17 mouse cellular contexts compared by ENCODE assay signal in genomic region chr11:86039355-86039754, GRCm38 (mm10).
DNase-seq lines count a peak whose midpoint lies in the region; ATAC-seq lines count a peak whose summit lies in the region.
"Had no signal": no experiment of that assay in that cellular context is flagged by ENCODE, and none has a peak within 500 bp of the region (broad histone marks: within the 10 kb centered on the region; RNA-seq: fewer than 3 reads in every experiment).

No protein-coding gene starts in this region.

- peak; percentile 31 for DNase-seq in neural tube, embryonic 11.5 days (ENCODE audit: low spot score)
- DNase-seq in neural tube, embryonic 10.5 days (ENCODE audit: extremely low spot score, low spot score) = no peak
- DNase-seq in frontal cortex, postnatal 10 days (ENCODE audit: low spot score in 2 of 2) = no peak
- no peak for DNase-seq in right cerebral cortex, postnatal 4 days
- no peak for DNase-seq in lung, postnatal 14 days
- DNase-seq: adrenal gland, postnatal 10 days; cerebellum, adult 9-10 months; layer of hippocampus, adult 9-11 months; lung, adult 18-20 months; thymus, adult 18-20 months had no signal

- H3K27me3 ChIP-seq in neural tube, embryonic 11.5 days (ENCODE audit: control insufficient read depth, insufficient read depth, low read length) = no peaks in the 10 kb centered on the region
- no peaks in the 10 kb centered on the region for H3K27me3 ChIP-seq in forebrain, embryonic 15.5 days
- no peaks in the 10 kb centered on the region for H3K27me3 ChIP-seq in midbrain, embryonic 13.5 days
- H3K27me3 ChIP-seq: limb, embryonic 15.5 days had no signal

- ATAC-seq in neural tube, embryonic 11.5 days (ENCODE audit: insufficient read depth, low FRiP score, low TSS enrichment) = no peak
- ATAC-seq in forebrain, embryonic 15.5 days (replicated peaks) = peak; percentile 90
- peak; percentile 50; the same call in 1 of the 2 replicates for ATAC-seq in midbrain, embryonic 13.5 days
- ATAC-seq: CD4-positive, CD25-positive, alpha-beta regulatory T cell, adult 4 months; intestine, embryonic 16.5 days had no signal

- no peaks in the 10 kb centered on the region for H3K36me3 ChIP-seq in neural tube, embryonic 11.5 days (ENCODE audit: control insufficient read depth, insufficient read depth, low read length)
- no peaks in the 10 kb centered on the region for H3K36me3 ChIP-seq in forebrain, embryonic 15.5 days
- no peaks in the 10 kb centered on the region for H3K36me3 ChIP-seq in midbrain, embryonic 13.5 days
- H3K36me3 ChIP-seq: limb, embryonic 15.5 days had no signal

- no peak overlapping the region for H3K4me2 ChIP-seq in neural tube, embryonic 11.5 days (ENCODE audit: low read depth)
- peak overlapping the region; percentile 32; the same call in 1 of the 2 replicates for H3K4me2 ChIP-seq in forebrain, embryonic 15.5 days (replicated peaks)
- no peak overlapping the region; the same call in 1 of the 2 replicates for H3K4me2 ChIP-seq in midbrain, embryonic 13.5 days (replicated peaks)
- H3K4me2 ChIP-seq: limb, embryonic 15.5 days had no signal

- 77% methylated on average over 8 of the region's 8 CpGs for WGBS in neural tube, embryonic 11.5 days
- WGBS in forebrain, embryonic 15.5 days = 13% methylated on average over 8 of the region's 8 CpGs
- 31% methylated on average over 8 of the region's 8 CpGs for WGBS in midbrain, embryonic 13.5 days

- H3K9me3 ChIP-seq in neural tube, embryonic 11.5 days (ENCODE audit: control insufficient read depth, low read length) = no peaks in the 10 kb centered on the region
- no peaks in the 10 kb centered on the region; the same call in 1 of the 2 replicates for H3K9me3 ChIP-seq in forebrain, embryonic 15.5 days
- H3K9me3 ChIP-seq in midbrain, embryonic 13.5 days = no peaks in the 10 kb centered on the region
- H3K9me3 ChIP-seq: limb, embryonic 15.5 days had no signal

- no peak overlapping the region for H3K27ac ChIP-seq in neural tube, embryonic 11.5 days (ENCODE audit: low read depth, low read length)
- peak overlapping the region; percentile 78 for H3K27ac ChIP-seq in forebrain, embryonic 15.5 days (replicated peaks)
- H3K27ac ChIP-seq in midbrain, embryonic 13.5 days = peak overlapping the region; percentile 55
- H3K27ac ChIP-seq: limb, embryonic 15.5 days; macrophage had no signal

- H3K4me3 ChIP-seq in neural tube, embryonic 11.5 days (ENCODE audit: low read depth, low read length) = no peak overlapping the region
- H3K4me3 ChIP-seq in forebrain, embryonic 15.5 days = no peak overlapping the region
- no peak overlapping the region for H3K4me3 ChIP-seq in midbrain, embryonic 13.5 days (replicated peaks)
- H3K4me3 ChIP-seq: limb, embryonic 15.5 days; myocyte had no signal

- H3K4me1 ChIP-seq in neural tube, embryonic 11.5 days (ENCODE audit: control insufficient read depth, insufficient read depth, low read length) = no peaks in the 10 kb centered on the region
- peaks cover 20% of the 10 kb centered on the region for H3K4me1 ChIP-seq in forebrain, embryonic 15.5 days
- peaks cover 10% of the 10 kb centered on the region for H3K4me1 ChIP-seq in midbrain, embryonic 13.5 days (replicated peaks)

- no peak overlapping the region for H3K9ac ChIP-seq in neural tube, embryonic 11.5 days (ENCODE audit: low read length)
- H3K9ac ChIP-seq in forebrain, embryonic 15.5 days (replicated peaks) = no peak overlapping the region
- H3K9ac ChIP-seq in midbrain, embryonic 13.5 days (replicated peaks) = no peak overlapping the region
- H3K9ac ChIP-seq: limb, embryonic 15.5 days had no signal
